Mouse (Mus musculus) telencephalon, adult 2 months (tissue): Measurements from ENCODE around the gene 2310011J03Rik.

Experiments
- DNase-seq: peaks from one replicate; pipeline ENCODE4 v3.0.0-alpha.2; 2011; ENCODE audit warnings: low read depth, low spot score

2310011J03Rik gene

GRCm38 (mm10) chr10:80292251-80293146 is 27.8 kb downstream of the 2310011J03Rik start, which contains the start of gene Rps15:
Gene Rps15, plus strand, starts transcription at chr10:80292453.
- DNase-seq: peak; percentile 91

- no peak for DNase-seq
These were observed 31.7 kb downstream of the 2310011J03Rik start for GRCm38 (mm10) chr10:80288657-80289056.

- no peak for DNase-seq
These were observed 32.2 kb downstream of the 2310011J03Rik start for GRCm38 (mm10) chr10:80288097-80288496.

GRCm38 (mm10) chr10:80285222-80286070 is 34.9 kb downstream of the 2310011J03Rik start:
- no peak for DNase-seq

- DNase-seq: no peak
These were observed 37.6 kb downstream of the 2310011J03Rik start for GRCm38 (mm10) chr10:80282481-80283441.

- no peak for DNase-seq
These were observed 38.4 kb downstream of the 2310011J03Rik start for GRCm38 (mm10) chr10:80281921-80282371.

- no peak for DNase-seq
These were observed 39.0 kb downstream of the 2310011J03Rik start for GRCm38 (mm10) chr10:80281304-80281703.

- DNase-seq: no peak
These were observed 41.1 kb downstream of the 2310011J03Rik start for GRCm38 (mm10) chr10:80279273-80279672.

GRCm38 (mm10) chr10:80278390-80278789 is 41.9 kb downstream of the 2310011J03Rik start:
- no peak for DNase-seq

- no peak for DNase-seq
These were observed 44.1 kb downstream of the 2310011J03Rik start for GRCm38 (mm10) chr10:80276238-80276637.

GRCm38 (mm10) chr10:80273847-80274246 is 46.5 kb downstream of the 2310011J03Rik start:
- no peak for DNase-seq

- DNase-seq: no peak
These were observed 48.3 kb downstream of the 2310011J03Rik start for GRCm38 (mm10) chr10:80271870-80272585.

- DNase-seq: no peak
These were observed 49.0 kb downstream of the 2310011J03Rik start for GRCm38 (mm10) chr10:80271186-80271843.

GRCm38 (mm10) chr10:80270734-80271181 is 49.6 kb downstream of the 2310011J03Rik start:
- no peak for DNase-seq

- DNase-seq: no peak
These were observed 50.2 kb downstream of the 2310011J03Rik start for GRCm38 (mm10) chr10:80270099-80270498.
